In genomic region chr17:46691390-46691789, GRCm38 (mm10) we compare ENCODE assay signal across 1 mouse cellular context.
A peak's percentile ranks its signal among the peaks of the same experiment; 100 is the strongest.
TF ChIP-seq lines count a peak whose summit lies in the region.

No protein-coding gene starts in this region.

TF ChIP-seq in CH12.LX, 34 proteins besides CTCF, POLR2A, EP300 and RAD21:
- TF ChIP-seq JUND (conservative IDR thresholded peaks at IDR 0.05; ENCODE audit: low read depth, low read length) (0 out of 2 replicates have a peak, but pooled peaks have one; percentile 30), BHLHE40 (IDR thresholded peaks at IDR 0.05; ENCODE audit: low read depth, low read length) (no peak)
